Mouse (Mus musculus) embryonic fibroblast, embryonic 13.5 days (primary cell): ENCODE measurements around the gene Entpd2. TPM values are rescaled to one million over a fixed set of nuclear protein-coding genes. Genes with fewer than 3 reads are reported as not detected.

ENCODE experiments used
- H3K27ac ChIP-seq: 2 replicates; pipeline ENCODE4 v1.5.1; 2012; ENCODE audit warnings: low read length, control low read depth, inconsistent platforms; ENCODE audit not compliant: insufficient read depth
- H3K4me1 ChIP-seq: 2 replicates; pipeline ENCODE4 v1.6.1; 2011; ENCODE audit warnings: low read length; ENCODE audit not compliant: control insufficient read depth, insufficient read depth
- H3K4me3 ChIP-seq: 2 replicates; pipeline ENCODE4 v1.5.1; 2011; ENCODE audit warnings: mild to moderate bottlenecking, control low read depth, low read length; ENCODE audit not compliant: insufficient read depth
- CTCF ChIP-seq: IDR thresholded peaks from 2 replicates; pipeline ENCODE4 v1.5.1; 2011; ENCODE audit warnings: mild to moderate bottlenecking, control low read depth, low read length, moderate library complexity, borderline replicate concordance; ENCODE audit not compliant: insufficient read depth
- POLR2A ChIP-seq: IDR thresholded peaks from 2 replicates; pipeline ENCODE4 v1.6.1; 2011; ENCODE audit warnings: low read depth, mild to moderate bottlenecking, control low read depth, low read length, moderate library complexity
- polyA plus RNA-seq: library from polyadenylated mRNA; stranded (reverse); fragments of >200 nt; gene quantifications from 2 replicates; pipeline ENCODE4 v1.2.4, GENCODE M21; 2011; ENCODE audit warnings: low read depth; ENCODE audit not compliant: missing spikeins, insufficient read length

Entpd2 gene
- polyA plus RNA-seq, 1 experiment, result 2.2 TPM

GRCm38 (mm10) chr2:25363478-25364178, 32.0 kb upstream of the Entpd2 start:
- TF ChIP-seq POLR2A, result no peak
- TF ChIP-seq CTCF, result no peak
- Histone ChIP-seq H3K27ac (no peak overlapping the region), H3K4me3 (peak overlapping the region; percentile 90; the same call in 1 of the 2 replicates), H3K4me1 (0 out of 2 replicates have a peak, but pooled peaks cover 9% of the 10 kb centered on the region)

DNA sequence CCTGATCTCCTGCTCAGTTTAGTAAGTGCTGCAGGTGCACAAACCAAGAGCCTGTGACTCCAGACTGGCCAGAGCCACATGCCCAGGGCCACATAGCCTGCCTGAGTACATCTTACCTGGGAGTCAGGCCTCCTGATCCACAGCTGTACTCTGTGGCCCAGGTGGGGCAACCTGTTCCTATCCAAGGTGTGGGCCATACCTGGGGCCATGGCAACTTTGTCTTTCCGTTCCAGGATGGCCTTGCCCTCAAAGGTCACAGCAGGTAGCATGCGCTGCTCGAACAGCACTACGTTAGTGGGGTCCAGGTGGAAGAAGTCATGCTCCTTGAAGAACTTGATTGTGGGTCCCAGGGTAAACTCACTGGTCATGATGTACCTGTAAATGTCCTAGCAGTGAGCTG, 31.4 kb upstream of the Entpd2 start:
- Histone ChIP-seq H3K4me1 (0 out of 2 replicates have a peak, but pooled peaks cover 9% of the 10 kb centered on the region), H3K27ac (no peak overlapping the region), H3K4me3 (peak overlapping the region; percentile 90)
- no peak for TF ChIP-seq POLR2A
- no peak for TF ChIP-seq CTCF

DNA sequence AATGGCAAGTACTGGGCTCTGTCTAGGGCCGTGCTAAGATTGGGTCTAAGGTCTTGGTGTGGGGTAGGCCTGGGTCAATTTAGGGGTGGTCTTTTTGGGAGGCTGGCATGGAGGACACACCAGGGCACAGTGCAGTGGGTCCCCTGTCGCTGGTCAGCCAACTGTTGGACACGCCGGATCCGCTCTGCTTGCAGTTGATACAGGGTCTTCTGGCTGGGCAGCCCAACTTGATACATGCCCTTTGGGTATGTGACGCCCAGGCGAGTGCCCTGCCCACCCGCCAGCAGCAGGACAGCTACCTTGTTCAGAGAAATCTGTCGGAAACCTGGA, 30.9 kb upstream of the Entpd2 start:
- H3K4me1 ChIP-seq, result 0 out of 2 replicates have a peak, but pooled peaks cover 9% of the 10 kb centered on the region
- no peak for TF ChIP-seq CTCF
- TF ChIP-seq POLR2A, result no peak
- peak overlapping the region; percentile 90 for H3K4me3 ChIP-seq
- H3K27ac ChIP-seq, result no peak overlapping the region

- Histone ChIP-seq H3K27ac (peak within 1 kb of the TSS; percentile 29), H3K4me3 (peak within 1 kb of the TSS; percentile 90), H3K4me1 (0 out of 2 replicates have a peak, but pooled peaks cover 9% of the 10 kb centered on the region)
- TF ChIP-seq CTCF (no peak), POLR2A (peak; percentile 96)
Observed at GRCm38 (mm10) chr2:25365091-25365761, 30.4 kb upstream of the Entpd2 start, which contains the start of gene Uap1l1. Gene Uap1l1 (minus strand): TSS chr2:25365682.

DNA sequence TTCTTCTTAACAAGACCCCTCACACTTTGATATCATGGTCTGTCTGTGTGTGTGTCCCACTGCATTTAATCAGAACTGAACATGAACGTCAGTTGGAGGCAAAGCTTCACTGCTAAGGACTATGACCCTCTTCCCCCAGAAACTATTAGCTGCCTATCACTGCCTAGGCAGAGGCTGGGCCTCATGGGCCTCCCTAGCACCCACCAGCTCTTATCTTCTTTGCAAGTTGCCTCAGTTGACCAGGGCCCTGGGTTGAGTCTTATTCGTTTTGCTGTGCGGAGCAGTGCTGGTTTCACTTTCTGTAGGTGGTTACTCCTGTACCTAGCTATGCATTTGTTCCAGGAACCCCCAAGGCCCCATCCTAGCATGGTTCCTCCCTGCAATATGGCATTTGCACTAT, 25.7 kb upstream of the Entpd2 start:
- Histone ChIP-seq H3K27ac (no peak overlapping the region), H3K4me1 (no peaks in the 10 kb centered on the region), H3K4me3 (no peak overlapping the region)
- no peak for TF ChIP-seq CTCF
- no peak for TF ChIP-seq POLR2A

GRCm38 (mm10) chr2:25371764-25372643, 23.7 kb upstream of the Entpd2 start, which contains the start of gene Sapcd2:
Gene Sapcd2 (plus strand): TSS chr2:25372321.
- Histone ChIP-seq H3K4me1 (no peaks in the 10 kb centered on the region), H3K27ac (peak within 1 kb of the TSS; percentile 10), H3K4me3 (peak within 1 kb of the TSS; percentile 73)
- TF ChIP-seq POLR2A, result peak; percentile 77
- no peak for TF ChIP-seq CTCF

- peak overlapping the region; percentile 73 for H3K4me3 ChIP-seq
- TF ChIP-seq CTCF (no peak), POLR2A (no peak)
- no peaks in the 10 kb centered on the region for H3K4me1 ChIP-seq
- H3K27ac ChIP-seq, result no peak overlapping the region
Observed at GRCm38 (mm10) chr2:25372644-25373391, 22.9 kb upstream of the Entpd2 start.

GRCm38 (mm10) chr2:25373431-25373830, 22.2 kb upstream of the Entpd2 start:
- no peak overlapping the region for H3K27ac ChIP-seq
- no peaks in the 10 kb centered on the region for H3K4me1 ChIP-seq
- peak overlapping the region; percentile 73 for H3K4me3 ChIP-seq
- no peak for TF ChIP-seq POLR2A
- TF ChIP-seq CTCF, result no peak

DNA sequence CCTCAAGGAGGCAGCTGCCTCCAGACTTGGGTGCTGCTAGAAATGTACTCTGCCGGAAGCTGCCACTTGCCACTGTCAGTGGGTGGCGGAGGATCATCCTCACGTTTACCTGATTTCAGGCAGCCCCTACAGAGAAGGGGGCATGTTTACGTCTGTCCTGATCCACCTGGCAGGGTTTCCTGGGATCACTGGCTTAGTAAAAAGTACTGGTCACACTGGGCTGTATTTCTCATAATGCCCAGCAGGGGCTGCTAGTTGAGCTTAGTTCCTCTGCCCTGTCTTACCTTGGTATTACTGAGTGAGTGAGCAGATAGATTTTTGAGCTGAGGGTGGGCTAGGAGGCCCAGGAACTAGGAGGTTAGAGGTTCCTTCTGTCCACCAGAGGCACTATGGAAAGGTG, 19.1 kb upstream of the Entpd2 start:
- Histone ChIP-seq H3K4me3 (no peak overlapping the region), H3K4me1 (no peaks in the 10 kb centered on the region)
- TF ChIP-seq POLR2A (no peak), CTCF (peak; percentile 10; the same call in 1 of the 2 replicates)

More for the DNA sequence above, 19.1 kb upstream of the Entpd2 start:
- H3K27ac ChIP-seq, result no peak overlapping the region
